Mouse (Mus musculus): ENCODE data around the gene Cdc42ep5. TPM values are rescaled to one million over a fixed set of nuclear protein-coding genes. Genes with fewer than 3 reads are reported as not detected.
A peak's percentile ranks its signal among the peaks of the same experiment; 100 is the strongest.

Cdc42ep5 gene
- polyA plus RNA-seq, 1 experiment = 9.7 TPM

DNA sequence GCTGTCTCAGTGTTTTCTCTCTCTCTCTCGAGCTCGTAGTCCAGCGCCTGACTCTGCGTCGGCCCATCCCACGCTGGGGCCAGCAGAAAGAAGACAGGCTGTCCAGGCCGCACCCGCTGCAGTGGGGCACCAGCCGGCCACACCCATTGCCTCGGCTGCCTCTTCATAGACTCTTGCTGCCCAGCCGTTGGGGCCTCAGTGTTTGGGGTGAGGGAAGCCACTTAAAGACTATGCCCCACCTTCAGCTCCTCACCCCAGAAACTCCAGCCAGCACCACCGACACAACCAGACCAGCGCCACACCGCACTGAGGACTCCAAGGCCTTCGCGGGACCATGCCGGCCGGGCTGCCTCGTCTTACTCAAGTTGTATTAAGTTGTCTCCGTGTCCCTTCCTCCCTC lies 17.3 kb downstream of the Cdc42ep5 start:
- Histone ChIP-seq H3K27me3 (ENCODE audit: control insufficient read depth, insufficient read depth, low read length) (peaks cover 11% of the 10 kb centered on the region; the same call in 1 of the 2 replicates), H3K36me3 (ENCODE audit: control insufficient read depth, insufficient read depth, low read length) (peaks cover 48% of the 10 kb centered on the region), H3K4me1 (replicated peaks; ENCODE audit: control insufficient read depth, insufficient read depth, low read length) (peaks cover 18% of the 10 kb centered on the region), H3K4me3 (ENCODE audit: control insufficient read depth, insufficient read depth, low read length) (no peak overlapping the region), H3K27ac (ENCODE audit: control insufficient read depth, insufficient read depth, low read length) (no peak overlapping the region)
- no peak for DNase-seq
- WGBS = 95% methylated on average over 20 of the region's 20 CpGs
- no peak for TF ChIP-seq POLR2A (IDR thresholded peaks at IDR 0.05; ENCODE audit: control insufficient read depth, extremely low read depth, insufficient read depth, low read length, poor library complexity)
- no peak for TF ChIP-seq CTCF (IDR thresholded peaks at IDR 0.05; ENCODE audit: borderline replicate concordance, control insufficient read depth, extremely low read depth, insufficient read depth, low read length, poor library complexity)

DNA sequence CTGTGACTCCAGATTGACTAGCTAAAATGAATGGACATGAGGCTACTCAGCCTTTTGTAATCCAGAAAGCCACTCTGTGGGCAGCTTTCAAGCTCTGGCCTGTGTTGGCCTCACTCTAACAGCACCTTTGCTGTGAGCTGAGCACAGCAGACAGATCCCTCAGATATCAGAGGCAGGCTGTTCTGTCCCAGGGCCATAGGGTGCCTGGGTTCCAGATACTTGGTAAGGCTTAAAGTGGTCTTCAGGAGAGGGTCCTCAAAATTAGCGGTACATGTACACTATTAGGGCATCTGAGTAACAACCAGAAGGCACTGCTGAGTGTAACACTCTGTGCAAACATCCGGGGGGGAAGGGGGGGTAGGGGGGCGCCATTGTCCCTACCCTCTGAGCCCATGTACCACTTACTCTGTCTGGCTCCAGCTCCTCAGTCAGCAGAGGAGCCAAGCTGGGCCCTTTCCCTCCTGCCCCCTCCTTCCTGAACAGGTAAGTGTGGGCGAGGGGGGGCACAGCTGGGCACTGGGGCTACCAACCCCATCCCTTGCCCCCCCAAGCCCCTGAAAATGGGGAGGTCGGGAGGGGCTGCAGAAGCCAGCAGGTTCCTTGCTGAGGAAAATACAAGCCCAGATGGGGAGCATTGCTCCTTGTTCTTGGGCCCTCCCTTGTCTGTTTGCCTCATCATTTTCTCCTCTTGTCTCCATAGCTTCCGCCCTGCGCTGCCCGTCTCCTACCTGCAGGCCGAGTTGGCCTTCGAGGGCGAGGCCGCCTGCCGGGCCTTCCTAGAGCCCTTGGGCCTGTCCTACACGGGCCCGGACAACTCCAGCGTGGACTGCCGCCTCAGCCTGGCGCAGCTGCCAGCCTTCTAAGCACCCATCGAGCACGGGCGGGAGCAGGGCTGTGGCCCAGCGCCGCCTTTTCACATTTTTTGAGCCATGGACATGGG lies 18.1 kb downstream of the Cdc42ep5 start:
- TF ChIP-seq POLR2A (IDR thresholded peaks at IDR 0.05; ENCODE audit: control insufficient read depth, extremely low read depth, insufficient read depth, low read length, poor library complexity) = no peak
- TF ChIP-seq CTCF (IDR thresholded peaks at IDR 0.05; ENCODE audit: borderline replicate concordance, control insufficient read depth, extremely low read depth, insufficient read depth, low read length, poor library complexity) = no peak
- Histone ChIP-seq H3K36me3 (ENCODE audit: control insufficient read depth, insufficient read depth, low read length) (peaks cover 56% of the 10 kb centered on the region), H3K27ac (ENCODE audit: control insufficient read depth, insufficient read depth, low read length) (no peak overlapping the region), H3K4me1 (replicated peaks; ENCODE audit: control insufficient read depth, insufficient read depth, low read length) (peaks cover 18% of the 10 kb centered on the region), H3K27me3 (ENCODE audit: control insufficient read depth, insufficient read depth, low read length) (peaks cover 8% of the 10 kb centered on the region; the same call in 1 of the 2 replicates), H3K4me3 (ENCODE audit: control insufficient read depth, insufficient read depth, low read length) (no peak overlapping the region)
- DNase-seq = no peak
- WGBS = 96% methylated on average over 23 of the region's 23 CpGs

DNA sequence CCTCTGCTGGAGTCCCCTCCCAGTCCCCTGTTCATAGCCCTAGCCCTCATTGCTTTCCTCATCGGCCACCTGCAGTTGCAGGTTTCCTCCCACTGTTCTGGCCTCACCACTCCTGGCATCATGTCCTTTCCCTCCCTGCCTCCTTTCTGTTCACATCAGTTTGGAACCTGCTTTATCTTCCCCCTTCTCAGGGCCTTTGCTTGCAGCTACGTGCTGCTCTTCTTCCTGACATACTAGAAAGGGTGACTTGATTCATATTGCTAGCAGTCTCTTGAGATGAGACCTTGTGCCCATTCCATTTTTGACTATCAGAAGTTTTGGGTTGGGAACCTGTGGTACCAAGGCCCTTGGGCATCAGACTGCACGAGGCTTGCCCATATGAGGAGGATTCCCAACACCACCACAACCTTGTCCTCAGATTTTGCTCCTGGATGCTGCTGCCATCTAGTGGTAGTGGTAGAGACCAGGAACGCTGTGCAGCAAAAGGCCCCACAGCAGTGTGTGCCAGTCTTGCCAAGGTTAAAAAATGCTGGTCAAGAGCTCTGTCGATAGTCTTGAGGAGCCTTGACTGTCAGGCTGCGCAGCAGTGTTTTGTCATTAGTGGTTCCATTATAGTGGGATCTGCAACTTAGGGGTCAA lies 19.0 kb downstream of the Cdc42ep5 start:
- 65% methylated on average over 6 of the region's 6 CpGs for WGBS
- peaks cover 12% of the 10 kb centered on the region for H3K4me1 ChIP-seq (replicated peaks; ENCODE audit: control insufficient read depth, insufficient read depth, low read length)
- no peaks in the 10 kb centered on the region; the same call in 1 of the 2 replicates for H3K27me3 ChIP-seq (ENCODE audit: control insufficient read depth, insufficient read depth, low read length)
- H3K36me3 ChIP-seq (ENCODE audit: control insufficient read depth, insufficient read depth, low read length) = peaks cover 65% of the 10 kb centered on the region
- H3K27ac ChIP-seq (ENCODE audit: control insufficient read depth, insufficient read depth, low read length) = no peak overlapping the region
- DNase-seq = peak; percentile 66
- no peak overlapping the region for H3K4me3 ChIP-seq (ENCODE audit: control insufficient read depth, insufficient read depth, low read length)
- TF ChIP-seq CTCF (IDR thresholded peaks at IDR 0.05; ENCODE audit: borderline replicate concordance, control insufficient read depth, extremely low read depth, insufficient read depth, low read length, poor library complexity) (peak; percentile 75; the same call in 1 of the 2 replicates), POLR2A (IDR thresholded peaks at IDR 0.05; ENCODE audit: control insufficient read depth, extremely low read depth, insufficient read depth, low read length, poor library complexity) (no peak)

DNA sequence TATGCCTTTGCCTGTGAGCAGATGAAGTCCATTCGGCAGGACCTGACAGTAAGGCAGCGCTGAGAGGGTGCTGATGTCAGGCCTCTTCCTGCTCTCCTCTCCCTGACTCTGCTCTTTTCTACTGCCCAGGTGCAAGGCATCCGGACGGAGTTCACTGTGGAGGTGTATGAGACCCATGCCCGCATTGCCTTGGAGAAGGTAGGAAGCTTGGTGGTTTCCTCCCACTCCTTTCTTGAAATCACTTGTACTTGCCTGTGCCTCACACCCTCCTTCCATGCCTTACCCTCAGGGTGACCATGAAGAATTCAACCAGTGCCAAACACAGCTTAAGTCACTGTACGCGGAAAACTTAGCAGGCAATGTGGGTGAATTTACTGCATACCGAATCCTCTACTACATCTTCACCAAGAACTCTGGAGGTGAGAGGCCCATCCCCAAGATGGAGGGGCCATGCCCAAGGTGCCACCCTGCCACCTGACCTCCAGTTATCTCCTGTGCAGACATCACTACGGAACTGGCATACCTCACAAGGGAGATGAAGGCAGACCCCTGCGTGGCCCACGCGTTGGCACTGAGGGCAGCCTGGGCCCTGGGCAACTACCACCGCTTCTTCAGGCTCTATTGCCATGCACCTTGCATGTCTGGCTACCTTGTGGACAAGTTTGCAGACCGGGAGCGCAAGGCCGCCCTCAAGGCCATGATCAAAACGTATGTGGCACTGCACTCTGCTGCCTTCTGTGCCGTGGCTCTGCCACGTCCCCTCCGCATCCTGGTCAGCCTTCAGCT lies 19.7 kb downstream of the Cdc42ep5 start:
- Histone ChIP-seq H3K36me3 (ENCODE audit: control insufficient read depth, insufficient read depth, low read length) (peaks cover 70% of the 10 kb centered on the region), H3K4me1 (replicated peaks; ENCODE audit: control insufficient read depth, insufficient read depth, low read length) (peaks cover 10% of the 10 kb centered on the region), H3K27ac (ENCODE audit: control insufficient read depth, insufficient read depth, low read length) (no peak overlapping the region), H3K4me3 (ENCODE audit: control insufficient read depth, insufficient read depth, low read length) (no peak overlapping the region), H3K27me3 (ENCODE audit: control insufficient read depth, insufficient read depth, low read length) (no peaks in the 10 kb centered on the region)
- WGBS = 97% methylated on average over 20 of the region's 20 CpGs
- no peak for DNase-seq
- TF ChIP-seq POLR2A (IDR thresholded peaks at IDR 0.05; ENCODE audit: control insufficient read depth, extremely low read depth, insufficient read depth, low read length, poor library complexity) (no peak), CTCF (IDR thresholded peaks at IDR 0.05; ENCODE audit: borderline replicate concordance, control insufficient read depth, extremely low read depth, insufficient read depth, low read length, poor library complexity) (no peak)

DNA sequence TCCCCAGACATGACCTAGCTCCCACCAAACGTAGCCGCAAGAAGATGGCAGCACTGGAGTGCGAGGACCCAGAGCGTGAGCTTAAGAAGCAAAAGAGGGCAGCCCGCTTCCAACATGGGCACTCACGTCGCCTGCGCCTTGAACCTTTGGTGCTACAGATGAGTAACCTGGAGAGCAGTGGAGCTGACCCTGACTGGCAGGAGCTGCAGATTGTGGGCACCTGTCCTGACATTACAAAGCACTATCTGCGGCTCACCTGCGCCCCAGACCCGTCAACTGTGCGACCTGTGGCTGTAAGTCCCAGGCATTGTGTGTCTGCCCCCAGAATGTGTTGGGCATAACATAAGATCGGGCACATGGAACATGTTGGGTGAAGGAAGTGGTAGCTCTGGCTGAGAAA lies 20.6 kb downstream of the Cdc42ep5 start:
- TF ChIP-seq CTCF (IDR thresholded peaks at IDR 0.05; ENCODE audit: borderline replicate concordance, control insufficient read depth, extremely low read depth, insufficient read depth, low read length, poor library complexity) (no peak), POLR2A (IDR thresholded peaks at IDR 0.05; ENCODE audit: control insufficient read depth, extremely low read depth, insufficient read depth, low read length, poor library complexity) (no peak)
- over 99% methylated on average over 13 of the region's 13 CpGs for WGBS
- DNase-seq = no peak
- peaks cover 77% of the 10 kb centered on the region for H3K36me3 ChIP-seq (ENCODE audit: control insufficient read depth, insufficient read depth, low read length)
- peaks cover 8% of the 10 kb centered on the region for H3K4me1 ChIP-seq (replicated peaks; ENCODE audit: control insufficient read depth, insufficient read depth, low read length)
- H3K27me3 ChIP-seq (ENCODE audit: control insufficient read depth, insufficient read depth, low read length) = no peaks in the 10 kb centered on the region
- H3K4me3 ChIP-seq (ENCODE audit: control insufficient read depth, insufficient read depth, low read length) = no peak overlapping the region
- no peak overlapping the region for H3K27ac ChIP-seq (ENCODE audit: control insufficient read depth, insufficient read depth, low read length)

DNA sequence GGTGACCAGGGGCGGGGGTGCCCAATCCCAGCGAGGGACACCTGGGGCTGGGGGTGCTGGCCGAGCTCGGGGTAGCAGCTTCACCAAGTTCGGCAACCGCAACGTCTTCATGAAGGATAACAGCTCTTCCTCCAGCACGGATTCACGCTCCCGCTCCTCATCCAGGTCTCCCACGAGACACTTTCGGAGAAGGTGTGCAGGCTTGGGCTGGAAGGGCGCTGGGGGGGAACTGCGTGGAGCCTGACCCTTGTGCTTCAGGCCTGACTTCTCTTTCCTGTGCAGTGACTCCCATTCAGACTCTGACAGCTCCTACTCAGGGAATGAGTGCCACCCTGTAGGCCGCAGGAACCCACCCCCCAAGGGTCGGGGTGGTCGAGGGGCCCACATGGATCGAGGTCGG lies 21.2 kb downstream of the Cdc42ep5 start:
- 99% methylated on average over 19 of the region's 19 CpGs for WGBS
- no peak for DNase-seq

More for the DNA sequence above, 21.2 kb downstream of the Cdc42ep5 start:
- Histone ChIP-seq H3K4me1 (replicated peaks; ENCODE audit: control insufficient read depth, insufficient read depth, low read length) (peaks cover 4% of the 10 kb centered on the region), H3K27me3 (ENCODE audit: control insufficient read depth, insufficient read depth, low read length) (no peaks in the 10 kb centered on the region), H3K27ac (ENCODE audit: control insufficient read depth, insufficient read depth, low read length) (no peak overlapping the region), H3K36me3 (ENCODE audit: control insufficient read depth, insufficient read depth, low read length) (peaks cover 77% of the 10 kb centered on the region), H3K4me3 (ENCODE audit: control insufficient read depth, insufficient read depth, low read length) (no peak overlapping the region)
- TF ChIP-seq CTCF (IDR thresholded peaks at IDR 0.05; ENCODE audit: borderline replicate concordance, control insufficient read depth, extremely low read depth, insufficient read depth, low read length, poor library complexity) (no peak), POLR2A (IDR thresholded peaks at IDR 0.05; ENCODE audit: control insufficient read depth, extremely low read depth, insufficient read depth, low read length, poor library complexity) (no peak)
